Mouse (Mus musculus): ENCODE results near the gene Fxyd1.

The Fxyd1 gene

DNA sequence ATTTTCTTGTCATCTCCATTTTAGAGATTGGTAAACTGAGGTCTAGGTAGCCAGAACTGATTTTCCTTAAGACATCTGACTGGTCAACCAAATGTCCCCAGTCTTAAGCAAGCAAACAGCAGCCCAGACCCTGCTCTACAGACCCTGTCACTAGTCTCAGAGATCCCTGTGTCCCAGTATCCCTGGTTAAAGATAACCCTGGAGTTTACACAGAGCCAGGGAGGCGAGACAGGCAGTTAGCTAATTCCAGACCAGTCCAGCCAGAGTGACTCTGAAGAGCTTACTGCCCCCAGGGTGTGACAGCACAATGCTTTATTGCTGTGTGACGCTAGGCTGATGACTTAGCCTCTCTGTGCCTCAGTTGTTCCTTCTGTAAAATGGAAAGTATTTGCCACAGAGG lies at the start of gene Fxyd1:
Fxyd1 (minus strand) TSS at position 129 of the 400 bp plus-strand sequence.
- no peak for DNase-seq (ENCODE audit: low read depth)

DNA sequence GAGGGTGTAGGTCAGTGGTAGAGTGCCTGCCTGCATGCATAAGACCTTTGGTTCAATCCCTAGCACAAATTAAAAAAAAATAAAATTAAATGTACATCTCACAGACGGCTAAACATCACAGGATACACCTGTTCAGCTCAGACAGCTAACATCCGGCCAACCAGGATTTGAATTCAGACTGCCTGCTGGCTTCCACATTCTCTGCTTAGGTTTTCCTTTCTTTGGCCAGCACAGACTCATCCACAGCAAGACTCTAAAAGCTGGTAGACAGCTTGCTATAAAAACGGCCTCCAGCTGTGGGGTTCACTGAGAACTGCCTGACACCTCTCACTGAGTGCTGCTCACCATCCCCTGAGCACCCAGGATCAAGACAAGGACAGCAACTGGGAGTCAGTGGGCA lies 49.2 kb upstream of the Fxyd1 start:
- DNase-seq (ENCODE audit: low read depth) = no peak

DNA sequence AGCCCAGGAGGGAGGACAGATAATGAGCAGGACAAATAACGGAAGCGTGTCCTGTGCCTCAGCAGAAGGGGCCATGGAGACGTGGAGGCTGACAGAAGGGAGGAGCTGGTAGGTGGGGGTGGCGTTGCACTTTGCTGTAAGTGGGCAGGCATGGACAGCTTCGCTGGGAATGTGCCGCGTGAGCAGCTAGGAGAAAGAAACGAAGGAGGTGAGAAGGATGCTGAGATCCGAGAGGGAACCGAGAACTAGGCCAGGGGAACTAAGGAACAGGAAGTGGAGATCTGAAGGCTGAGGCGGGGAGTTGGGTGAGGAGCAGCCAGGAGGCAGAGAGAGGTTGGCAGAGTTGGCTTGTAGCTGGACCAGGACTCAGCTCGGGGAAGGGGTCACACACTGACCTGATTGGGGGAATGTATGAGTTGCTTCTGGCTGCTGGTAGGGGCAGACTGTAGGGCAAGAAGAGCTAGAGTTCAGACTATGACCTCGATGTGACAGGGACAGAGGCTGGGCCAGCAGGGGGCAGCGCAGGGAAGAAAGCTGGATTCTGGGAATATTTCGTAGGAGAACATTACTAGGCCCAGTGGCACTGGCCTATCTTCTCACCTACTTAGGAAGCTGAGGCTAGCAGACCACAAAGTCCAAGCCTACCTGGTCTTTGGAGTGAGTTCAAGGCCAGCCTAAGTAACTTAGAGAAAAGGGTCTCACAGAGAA lies 48.2 kb upstream of the Fxyd1 start:
- peak; percentile 55 for DNase-seq (ENCODE audit: low read depth)

DNA sequence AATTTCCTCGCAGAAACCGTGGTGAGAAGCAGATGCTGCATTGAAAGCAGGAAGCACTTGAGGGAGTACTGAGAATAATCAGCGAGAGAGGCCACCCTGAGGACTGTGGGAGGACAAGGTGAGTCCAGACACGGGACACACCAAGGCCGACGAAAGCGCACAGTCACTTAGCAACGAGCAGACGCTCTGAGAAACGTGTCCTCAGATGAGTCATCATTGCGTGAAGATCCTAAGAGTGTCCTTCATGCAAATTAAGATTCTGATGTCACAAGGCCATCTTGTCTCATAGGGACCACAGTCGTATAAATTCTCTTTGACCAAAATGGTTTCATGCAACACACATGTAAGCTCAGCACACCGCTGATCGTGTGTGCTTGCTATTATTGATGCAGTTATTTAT lies 43.8 kb upstream of the Fxyd1 start:
- DNase-seq (ENCODE audit: low read depth) = no peak

DNA sequence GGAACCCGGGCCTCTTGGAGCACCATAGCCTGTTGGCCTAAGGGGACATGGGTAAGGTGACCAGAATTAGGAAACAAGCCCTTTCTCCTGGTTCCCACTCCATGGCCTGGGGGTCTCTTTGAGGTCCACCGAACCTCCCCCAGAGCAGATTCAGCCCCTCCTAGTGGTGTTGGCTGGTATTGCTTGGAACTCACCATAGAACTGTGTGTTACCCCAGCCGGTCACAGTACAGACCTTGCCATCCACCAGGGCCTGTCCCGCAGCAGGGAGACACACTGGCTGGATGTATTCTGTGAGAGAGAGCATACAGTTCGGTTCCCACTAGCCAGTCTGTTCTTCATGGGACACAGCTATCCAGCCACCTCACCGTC lies 42.6 kb upstream of the Fxyd1 start:
- DNase-seq (ENCODE audit: low read depth) = no peak

DNA sequence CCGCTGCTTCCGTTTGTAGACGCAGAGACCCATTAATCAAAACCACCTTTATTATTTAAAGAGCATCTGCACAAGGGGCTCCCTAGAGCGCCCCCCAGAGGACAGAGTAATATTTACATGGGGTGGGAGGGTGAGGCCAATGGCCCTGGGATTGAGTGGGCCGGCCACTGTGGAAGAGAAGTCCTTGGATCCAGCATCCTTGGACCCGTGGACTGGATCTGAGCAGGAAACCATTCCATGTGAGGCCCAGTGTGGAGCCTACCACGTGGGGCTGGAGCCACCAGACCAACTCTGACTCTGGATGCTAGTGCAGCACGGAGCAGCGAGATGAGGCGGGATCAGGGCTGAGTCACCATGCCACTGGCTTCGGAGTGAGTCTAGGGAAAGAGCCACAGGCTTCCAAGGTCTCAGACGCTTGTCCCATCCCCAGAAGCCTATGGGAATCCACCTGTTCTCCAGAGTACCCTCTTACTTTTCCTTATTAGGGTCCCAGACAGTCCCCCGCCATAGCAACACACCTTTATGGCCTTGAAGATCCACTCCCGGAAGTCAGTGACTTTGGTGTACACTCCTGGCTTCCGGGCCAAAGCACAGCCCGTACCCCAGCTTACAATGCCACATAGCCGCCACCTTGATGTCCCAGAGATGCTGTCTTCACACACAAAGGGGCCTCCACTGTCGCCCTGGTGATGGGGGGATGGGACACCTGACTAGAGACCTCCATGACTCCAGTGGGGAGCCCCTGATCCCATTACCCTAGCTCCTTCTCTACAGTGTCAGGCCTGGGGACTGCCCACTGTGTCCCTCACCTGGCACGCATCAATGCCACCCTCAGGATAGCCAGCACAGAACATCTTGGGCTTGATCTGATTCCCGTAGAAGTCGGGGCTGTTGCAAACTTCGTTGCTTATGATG lies 42.0 kb upstream of the Fxyd1 start:
- DNase-seq (ENCODE audit: low read depth) = no peak

DNA sequence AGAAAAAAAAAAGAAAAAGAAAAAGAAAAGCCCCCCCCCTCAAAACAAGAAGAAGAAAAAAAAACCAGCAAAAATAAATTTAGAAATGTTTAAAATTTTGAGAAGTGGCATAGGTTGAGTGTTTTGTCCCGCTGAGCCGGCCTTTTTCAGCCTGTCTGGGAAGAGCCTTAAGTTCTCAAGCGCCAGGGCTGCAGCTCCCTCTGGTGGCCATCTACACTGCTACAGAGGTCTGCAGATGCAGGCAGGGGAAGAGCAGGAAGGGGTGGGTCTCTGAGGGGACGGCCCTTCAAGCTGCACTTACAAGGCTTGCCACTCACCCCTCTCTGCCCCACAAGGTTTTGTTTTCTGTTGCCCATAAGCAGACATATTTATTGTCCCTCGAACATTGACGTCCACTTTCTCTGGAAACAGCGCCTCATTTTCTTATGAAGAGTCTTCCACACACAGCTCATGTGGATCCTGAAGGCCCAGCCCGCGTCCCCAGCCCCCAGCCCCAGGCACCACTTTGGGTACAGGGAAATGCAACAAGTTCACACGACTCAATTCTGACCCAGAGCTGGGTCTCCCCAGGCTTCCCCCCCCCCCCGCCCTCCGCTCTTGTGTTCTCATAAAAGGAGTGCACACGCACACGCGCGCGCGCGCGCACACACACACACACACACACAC lies 40.7 kb upstream of the Fxyd1 start:
- peak; percentile 94 for DNase-seq (ENCODE audit: low read depth)

DNA sequence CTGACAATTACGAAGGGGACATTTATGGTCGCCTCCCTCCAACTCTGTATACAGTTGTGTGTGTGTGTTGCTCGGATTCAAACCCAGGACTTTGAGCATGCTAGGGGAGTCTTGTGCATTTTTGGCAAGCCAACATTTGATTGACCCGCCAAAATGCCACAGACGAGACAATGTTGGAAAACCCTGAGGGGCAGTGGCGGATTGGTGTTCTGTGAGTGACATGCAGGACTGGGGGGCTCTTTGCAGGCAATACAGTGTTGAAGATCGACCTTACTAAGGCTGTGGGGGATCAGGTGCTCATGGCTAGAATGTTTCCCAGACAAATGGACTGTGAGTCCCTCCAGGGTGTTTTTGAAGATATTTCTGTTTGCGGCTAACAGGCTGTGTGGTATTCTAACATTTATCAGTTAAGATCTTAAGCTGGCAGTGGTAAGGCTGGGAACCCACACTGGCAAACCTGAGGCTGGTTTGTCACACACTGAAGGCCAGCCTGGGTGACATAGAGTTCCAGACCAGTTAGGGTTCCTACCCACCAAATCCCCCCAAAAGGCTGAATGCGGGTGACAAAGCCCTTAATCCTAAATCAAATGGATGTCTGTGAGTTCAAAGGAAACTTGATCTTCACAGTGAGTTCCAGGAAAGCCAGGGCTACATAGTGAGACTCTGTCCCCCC lies 40.0 kb upstream of the Fxyd1 start:
- no peak for DNase-seq (ENCODE audit: low read depth)

DNA sequence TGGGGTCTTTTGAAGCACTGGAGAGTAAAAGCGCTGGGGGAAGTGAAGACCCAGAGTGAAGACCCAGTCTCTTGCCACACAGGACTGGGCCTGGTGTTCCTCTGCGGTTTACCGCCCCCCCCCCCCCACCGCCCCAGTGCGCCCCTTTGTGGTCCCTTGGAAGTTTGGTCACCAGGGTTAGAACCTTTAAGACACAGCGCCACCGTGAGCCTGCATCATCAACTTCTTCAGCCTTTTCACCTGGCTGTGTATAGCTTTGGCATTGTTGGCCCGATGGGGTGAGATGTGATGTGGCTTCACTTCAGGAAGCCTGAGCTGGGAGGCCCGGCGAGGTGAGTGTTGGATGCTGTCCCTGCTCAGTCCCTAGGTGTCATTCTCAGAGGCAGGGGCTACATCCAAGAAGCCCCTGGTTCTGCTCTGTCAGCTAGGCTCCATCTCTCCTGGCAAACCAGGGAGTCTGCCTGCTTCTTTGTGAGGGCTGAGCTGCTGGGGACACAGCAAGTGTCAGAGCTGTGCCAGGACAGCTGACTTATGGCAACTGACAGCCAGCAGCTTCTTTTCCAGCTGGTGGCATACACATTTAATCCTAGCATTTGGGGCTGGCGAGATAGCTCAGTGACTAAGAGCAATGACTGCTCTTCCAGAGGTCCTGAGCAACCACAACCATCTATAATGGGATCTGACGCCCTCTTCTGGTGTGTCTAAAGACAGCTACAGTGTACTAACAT lies 37.9 kb upstream of the Fxyd1 start:
- no peak for DNase-seq (ENCODE audit: low read depth)

DNA sequence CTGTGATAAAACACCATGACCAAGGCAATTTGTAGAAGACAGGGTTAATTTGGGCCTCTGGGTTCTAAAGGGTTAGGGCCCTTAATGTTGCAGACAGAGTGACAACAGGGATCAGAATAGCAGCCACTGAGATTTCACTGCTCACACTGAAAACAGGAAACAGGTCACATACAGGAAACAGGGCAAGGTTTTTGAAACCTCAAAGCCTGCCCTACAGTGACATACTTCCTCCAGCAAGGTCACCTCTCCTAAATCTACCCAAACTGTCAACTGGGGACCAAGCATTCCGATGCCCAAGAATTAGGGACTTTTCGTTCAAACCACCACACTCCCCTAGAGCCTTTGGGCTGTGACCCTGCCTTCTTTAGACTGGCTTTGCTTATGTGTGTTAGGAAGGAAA lies 32.7 kb upstream of the Fxyd1 start:
- no peak for DNase-seq (ENCODE audit: low read depth)

DNA sequence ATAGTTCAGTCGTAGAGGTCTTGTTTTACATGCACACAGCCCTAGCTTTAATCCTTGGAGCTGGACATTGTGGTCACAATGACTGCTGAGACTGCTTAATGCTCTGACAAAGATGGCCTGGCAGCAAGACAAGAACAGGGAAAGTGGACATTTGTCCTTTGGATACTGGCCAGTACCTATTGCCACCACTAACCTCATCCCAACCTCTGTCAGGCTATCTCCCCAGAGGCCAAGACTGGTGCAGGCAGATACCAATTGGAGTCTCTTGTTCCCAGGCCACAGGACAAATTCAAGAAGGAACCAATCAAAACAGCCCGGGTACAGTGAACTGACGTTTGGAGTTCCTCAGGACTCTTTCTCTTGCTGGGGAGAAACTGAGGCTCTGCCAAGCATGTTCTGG lies 31.2 kb upstream of the Fxyd1 start:
- no peak for DNase-seq (ENCODE audit: low read depth)

DNA sequence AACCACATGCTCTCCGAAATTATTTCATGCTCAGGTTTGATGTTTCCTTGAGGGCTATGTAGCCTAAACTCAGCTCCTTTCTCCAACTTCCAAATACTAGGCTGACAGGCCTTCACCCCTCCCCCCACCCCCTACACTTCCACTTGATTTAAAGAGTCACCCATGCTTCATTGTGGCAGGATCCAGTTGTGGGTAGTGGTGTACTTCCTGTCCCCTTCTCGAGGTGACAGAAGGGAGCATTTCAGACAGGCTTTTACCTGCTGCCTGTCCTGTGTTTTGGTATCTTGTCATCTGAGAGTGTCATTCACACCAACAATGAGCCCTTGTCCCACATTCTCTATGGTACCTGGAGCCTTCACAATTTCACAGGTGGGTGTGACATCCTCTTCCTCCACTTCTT lies 30.3 kb upstream of the Fxyd1 start:
- DNase-seq (ENCODE audit: low read depth) = no peak

DNA sequence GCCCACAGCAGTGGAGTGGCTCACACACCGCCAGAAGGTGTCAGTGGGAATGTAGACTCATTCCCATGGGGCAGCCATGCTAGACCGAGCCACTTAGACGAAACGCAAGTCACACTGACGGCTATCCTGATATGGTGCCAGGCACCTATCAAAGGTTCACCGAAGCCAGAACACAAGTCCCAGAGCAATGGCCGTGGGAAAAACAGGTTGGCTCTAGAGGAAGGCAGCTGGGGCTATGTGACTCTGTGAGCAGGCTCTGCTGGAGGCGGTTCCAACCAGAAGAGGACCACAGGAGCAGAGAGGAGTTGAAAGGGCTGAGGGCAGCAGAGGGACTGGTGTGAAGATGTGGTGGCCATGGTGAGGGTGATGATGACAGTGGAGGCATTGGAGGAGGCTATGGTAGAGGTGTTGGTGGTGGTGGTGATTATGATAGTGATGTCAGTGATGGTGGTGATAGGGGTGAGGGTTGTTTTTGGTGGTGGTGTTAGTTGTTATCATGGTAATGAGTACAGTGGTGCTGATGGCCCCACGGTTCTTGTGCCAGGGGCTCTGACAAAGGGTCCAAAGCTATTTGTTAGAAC lies 29.3 kb upstream of the Fxyd1 start:
- DNase-seq (ENCODE audit: low read depth) = no peak

DNA sequence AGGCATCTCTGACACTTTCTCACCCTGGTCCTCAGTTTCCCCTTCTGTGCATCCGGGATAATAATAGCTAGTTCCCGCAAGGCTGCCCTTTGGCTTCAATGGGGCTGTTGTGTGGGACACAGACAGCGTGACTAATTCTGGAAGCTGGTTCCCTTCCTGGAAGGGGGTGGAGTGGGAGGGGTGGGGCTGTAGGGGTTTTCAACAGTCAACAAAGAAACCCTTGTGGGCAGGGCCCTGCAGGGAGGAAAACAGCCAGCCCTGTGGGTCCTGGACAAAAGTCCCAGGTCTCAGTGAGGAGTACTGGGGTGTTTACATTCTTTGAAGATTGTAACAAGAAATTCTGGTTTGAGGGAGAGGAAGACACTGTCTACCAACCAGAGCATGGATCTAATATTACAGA lies 28.2 kb upstream of the Fxyd1 start:
- peak; percentile 52 for DNase-seq (ENCODE audit: low read depth)

DNA sequence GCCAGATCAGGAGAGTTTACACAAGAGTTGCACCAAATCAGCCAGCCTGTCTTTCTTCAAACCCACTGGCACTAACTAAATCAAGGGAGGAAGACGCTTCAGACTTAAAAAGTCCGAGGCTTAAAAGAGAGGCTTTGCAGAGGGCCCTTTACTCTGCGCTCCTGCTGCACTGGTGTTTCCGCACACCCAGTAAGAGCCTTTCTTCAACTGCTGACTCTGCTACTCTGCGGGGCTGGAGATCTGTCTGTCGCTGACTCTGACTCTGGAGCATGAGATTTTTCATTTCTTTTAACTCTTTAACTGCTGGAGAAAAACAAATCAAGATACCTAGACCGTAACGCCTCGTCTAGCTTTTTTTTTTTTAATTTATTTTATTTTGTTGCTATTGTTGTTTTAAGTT lies 27.1 kb upstream of the Fxyd1 start:
- DNase-seq (ENCODE audit: low read depth) = no peak

DNA sequence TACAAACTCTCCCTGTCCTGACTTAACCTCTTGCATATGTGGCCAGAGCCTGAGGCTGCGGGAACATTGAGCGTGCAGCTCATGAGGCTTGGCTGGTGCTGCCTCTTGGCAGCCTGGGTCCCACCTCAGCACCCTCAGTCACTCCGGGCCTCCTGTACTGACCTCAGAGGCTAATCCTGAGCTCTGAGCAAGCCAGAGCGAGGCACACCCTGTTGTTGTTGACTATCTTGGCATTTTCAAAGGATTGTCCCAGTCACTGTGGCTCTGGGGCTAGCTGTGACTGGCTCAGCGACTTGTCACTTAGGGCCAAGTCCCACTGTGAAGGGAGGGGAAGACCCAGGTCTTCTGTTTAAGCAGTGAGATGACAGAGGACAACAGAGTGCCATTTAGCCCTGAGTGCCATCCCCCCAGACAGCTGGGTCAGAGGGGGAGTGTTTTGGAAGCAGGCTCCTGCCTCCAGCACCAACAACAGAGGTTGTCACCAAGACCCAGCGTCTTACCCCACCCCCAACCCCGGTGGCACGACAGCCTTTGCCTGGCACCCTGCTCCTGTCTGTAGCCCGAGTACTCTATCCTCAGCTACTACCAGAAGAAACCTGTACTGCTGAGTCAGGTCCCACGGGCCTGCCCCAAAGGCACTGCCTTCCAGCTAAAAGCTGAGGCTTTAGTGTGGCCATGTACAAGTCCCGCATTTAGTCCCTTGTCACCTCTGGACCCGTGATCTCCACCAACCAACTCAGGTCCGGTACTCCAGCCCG lies 26.0 kb upstream of the Fxyd1 start:
- DNase-seq (ENCODE audit: low read depth) = no peak

DNA sequence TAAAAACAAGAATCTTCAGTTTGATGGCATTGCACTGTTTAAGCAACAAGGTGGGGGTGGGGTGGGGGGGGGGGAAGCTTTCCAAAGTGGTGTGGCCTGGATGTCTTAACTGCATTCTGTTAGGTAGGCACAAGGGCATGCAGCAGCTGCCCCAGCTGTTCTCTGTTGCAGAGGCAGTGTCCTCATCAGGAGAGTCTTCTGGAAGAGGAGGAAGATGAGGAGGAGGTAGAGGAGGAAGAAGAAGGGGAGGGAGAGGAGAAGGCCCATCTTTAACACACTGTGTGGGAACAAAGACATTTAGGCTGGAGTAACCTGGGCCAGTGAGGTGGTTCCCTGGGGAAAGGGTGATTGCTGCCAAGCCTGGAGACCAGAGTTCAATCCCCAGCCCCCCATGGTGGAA lies 25.1 kb upstream of the Fxyd1 start:
- no peak for DNase-seq (ENCODE audit: low read depth)

DNA sequence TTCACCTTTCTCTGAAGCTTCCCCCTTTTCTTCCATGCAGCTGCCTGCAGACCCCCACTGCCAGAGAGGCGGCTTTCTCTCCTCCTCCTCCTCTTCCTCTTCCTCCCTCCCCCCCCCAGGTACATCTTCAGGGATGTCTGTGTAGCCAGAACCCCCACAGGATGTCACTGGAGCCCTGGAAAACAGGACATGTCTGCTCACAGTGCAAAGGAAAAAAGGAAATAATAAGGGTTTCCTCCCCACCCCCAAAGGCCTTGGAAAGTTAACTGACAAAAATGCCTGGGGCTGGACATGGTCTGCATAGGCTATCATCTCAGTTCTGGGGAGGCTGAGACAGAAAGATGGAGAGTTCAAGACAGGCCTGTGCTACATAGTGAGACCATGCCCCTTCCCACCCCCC lies 24.1 kb upstream of the Fxyd1 start:
- DNase-seq (ENCODE audit: low read depth) = no peak

DNA sequence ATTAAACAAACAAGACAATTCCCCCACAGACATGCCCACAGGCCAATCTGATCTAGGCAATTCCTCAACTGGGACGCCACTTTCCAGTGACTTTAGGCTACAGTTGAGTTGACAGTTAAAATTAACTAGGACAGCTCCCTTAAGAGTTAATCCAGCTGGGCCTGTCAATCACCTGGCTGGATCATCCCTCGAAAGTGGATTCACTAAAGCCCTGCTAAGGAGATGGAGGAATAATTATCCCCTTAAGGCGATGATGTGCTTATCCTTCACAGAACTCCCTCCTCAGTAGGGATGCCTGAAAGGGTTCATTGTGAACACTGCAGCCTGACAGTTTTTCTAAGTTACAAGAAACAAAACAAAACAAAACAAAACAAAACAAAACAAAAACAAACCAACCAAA lies 23.6 kb upstream of the Fxyd1 start:
- no peak for DNase-seq (ENCODE audit: low read depth)

DNA sequence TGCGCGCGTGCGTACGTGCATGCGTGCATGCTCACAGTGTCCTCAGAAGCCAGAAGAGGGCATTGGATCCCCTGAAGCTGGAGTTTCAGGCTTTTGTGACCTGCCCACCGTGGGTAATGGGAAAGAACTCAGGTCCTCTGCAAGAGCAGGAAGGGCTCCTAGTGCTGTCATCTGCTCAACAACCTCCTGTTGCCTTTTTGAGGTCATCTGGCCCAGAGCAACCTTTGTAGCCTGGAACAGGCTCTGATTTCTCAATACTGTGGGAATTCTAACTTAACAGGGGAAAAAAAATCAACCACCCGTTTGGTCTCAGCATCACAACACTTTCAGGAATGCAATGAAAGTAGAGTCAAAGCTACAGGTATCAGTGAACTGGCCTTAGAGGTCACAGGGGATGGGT lies 22.7 kb upstream of the Fxyd1 start:
- DNase-seq (ENCODE audit: low read depth) = no peak

Measured in NIH3T3 (cell line).